Mouse (Mus musculus) erythroblast, adult 5-6 weeks (primary cell): ENCODE results near the gene Serping1. TPM values are rescaled to one million over a fixed set of nuclear protein-coding genes. Genes with fewer than 3 reads are reported as not detected.
A peak's percentile ranks its signal among the peaks of the same experiment; 100 is the strongest.
"Not testable (repeated sequence)": the region's sequence is repeated elsewhere in the genome, so short reads cannot be mapped to it uniquely, and the experiment has no call there.

ENCODE experiments used
- ATAC-seq: replicated peaks from 2 replicates; pipeline ENCODE4 v1.8.0; 2016; ENCODE audit warnings: moderate number of reproducible peaks, mild to moderate bottlenecking, moderate TSS enrichment, inconsistent platforms; ENCODE audit not compliant: poor library complexity, low FRiP score, severe bottlenecking
- total RNA-seq, 2 experiments: library from RNA; stranded (forward) in 1 of 2; stranded (reverse) in 1 of 2; fragments of 150-400 nt in 1 of 2; fragments of 200-764, 138-1000 nt in 1 of 2; gene quantifications; 2 replicates each; pipeline versions ENCODE4 v1.2.3 to v1.2.4; 2015 to 2017; ENCODE audit warnings: low replicate concordance in 2 of 2

The Serping1 gene
- total RNA-seq (2015; ENCODE audit: low replicate concordance) (4.2 and 7.3 TPM in 2 replicates), total RNA-seq (2017; ENCODE audit: low replicate concordance) (2.1 and 3.1 TPM in 2 replicates)

DNA sequence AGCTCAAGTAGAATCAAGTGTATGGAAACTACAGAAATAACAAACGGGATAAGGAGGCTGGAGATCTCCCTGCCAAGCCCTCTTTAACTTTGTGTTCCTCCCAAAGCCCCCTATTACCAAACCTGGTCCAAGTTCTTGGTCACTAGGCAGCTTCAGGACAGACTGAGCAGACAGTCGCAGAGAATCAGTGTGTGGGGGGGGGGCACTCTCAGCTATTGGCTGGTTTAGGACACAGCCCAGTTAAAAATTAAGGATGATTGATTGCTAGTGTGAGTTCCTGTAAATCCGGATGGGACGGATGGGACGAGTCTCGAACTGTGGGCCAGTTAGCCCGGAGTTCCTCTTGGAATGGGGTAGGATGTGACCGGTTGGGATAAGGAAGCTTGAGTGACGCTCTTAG lies at the start of gene Serping1:
Serping1 (minus strand) TSS at position 204 of the 400 bp plus-strand sequence.
- ATAC-seq: no peak

DNA sequence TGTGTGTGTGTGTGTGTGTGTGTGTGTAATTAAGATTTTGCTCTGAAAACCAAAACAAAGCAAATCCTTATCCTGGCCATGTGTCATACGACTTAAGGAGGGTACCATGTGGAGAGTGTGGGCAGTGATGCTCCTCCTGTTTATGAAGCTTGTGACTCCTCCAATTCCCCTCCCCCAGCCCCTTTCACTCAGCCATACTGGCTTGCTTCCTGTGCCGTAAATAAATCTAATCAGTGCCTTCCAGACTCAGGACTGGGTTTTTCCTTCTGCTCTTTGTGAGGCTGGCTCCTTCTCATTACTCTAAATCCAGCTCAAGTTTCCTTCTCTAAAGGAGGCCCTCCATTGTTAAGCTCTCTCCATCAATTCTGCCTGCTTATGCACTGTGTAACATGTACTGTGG lies 48.0 kb upstream of the Serping1 start:
- no peak for ATAC-seq

DNA sequence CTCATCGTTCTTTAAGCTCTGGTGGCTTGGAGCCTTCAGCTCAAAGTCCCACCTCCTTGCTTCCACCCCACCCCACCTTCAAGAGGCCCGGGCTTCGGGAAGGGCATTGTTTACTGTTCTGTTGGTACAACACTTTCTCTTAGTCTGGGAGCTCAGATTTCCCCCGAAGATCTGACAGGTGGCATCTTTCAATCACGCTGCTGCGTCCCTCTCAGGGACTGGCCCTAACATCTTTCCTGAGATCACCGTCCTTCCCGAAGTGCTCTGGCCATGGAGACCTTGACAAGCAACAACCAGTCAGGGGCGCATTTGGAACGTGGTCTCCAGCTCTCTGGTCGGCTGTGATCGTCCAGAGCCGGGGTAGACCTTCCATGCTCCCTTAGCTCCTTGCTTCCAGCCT lies 47.3 kb upstream of the Serping1 start, which contains the start of gene Smtnl1:
Smtnl1 (minus strand) TSS at position 101 of the 400 bp plus-strand sequence.
- ATAC-seq: no peak

DNA sequence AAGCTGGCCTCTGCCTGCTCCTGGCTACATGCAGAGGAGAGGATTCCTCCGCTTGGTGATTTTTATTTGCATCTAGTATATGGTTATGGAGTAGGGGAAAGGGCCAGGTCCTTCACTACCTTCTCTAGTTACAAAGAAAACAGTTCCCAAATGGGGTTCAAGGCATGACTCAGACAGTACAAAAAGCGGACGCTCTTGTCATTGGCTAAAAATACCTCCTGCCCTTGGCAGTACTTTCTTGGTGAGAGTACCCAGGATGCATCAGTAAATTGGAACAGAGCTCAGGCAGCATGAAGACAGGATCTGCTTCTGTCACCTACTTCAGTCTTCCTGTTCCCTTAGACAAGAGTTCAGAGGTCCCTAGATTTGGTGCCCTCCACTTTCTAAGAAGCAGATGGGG lies 44.6 kb upstream of the Serping1 start:
- ATAC-seq: no peak

DNA sequence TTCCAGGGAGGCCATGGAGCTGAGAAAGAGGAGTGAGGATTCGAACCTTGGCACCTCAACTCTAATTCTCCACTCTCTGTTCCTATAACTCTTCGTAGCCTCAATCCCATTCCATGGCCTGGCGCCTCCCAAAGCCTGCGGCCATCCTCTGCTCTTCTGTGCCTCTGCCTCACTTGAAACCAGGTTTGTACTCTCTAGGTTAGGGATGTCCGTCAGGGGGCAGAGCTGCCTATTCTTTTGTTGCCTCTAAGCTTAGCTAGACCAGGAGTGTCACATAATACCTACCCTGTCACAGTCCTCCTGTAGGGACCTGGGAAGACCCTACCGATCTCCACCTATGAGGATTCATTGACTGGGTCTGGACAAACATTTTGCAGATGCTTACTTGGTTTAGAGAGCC lies 37.4 kb upstream of the Serping1 start:
- ATAC-seq: 0 out of 2 replicates have a peak, but pooled peaks have one; percentile 4

DNA sequence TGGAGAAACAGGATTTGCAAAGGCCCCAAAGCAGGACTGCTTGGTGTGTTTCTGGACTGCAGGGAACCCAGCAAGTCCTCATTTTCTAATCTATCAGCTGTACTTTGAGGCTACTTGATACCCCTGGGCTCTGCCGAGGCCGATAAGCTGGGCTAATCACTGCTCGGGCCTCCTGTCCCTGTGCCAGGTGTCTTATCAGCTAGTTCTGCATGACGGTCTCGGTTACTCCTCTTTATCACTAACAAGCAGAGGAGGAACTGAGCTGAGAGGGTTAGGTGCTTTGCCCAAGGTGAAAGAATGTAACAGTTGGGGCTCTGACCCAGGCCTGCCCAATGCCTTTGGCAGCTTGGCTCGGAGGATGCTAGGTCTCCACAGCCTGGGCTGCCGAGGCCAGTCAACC lies 36.6 kb upstream of the Serping1 start:
- peak; percentile 85 for ATAC-seq

DNA sequence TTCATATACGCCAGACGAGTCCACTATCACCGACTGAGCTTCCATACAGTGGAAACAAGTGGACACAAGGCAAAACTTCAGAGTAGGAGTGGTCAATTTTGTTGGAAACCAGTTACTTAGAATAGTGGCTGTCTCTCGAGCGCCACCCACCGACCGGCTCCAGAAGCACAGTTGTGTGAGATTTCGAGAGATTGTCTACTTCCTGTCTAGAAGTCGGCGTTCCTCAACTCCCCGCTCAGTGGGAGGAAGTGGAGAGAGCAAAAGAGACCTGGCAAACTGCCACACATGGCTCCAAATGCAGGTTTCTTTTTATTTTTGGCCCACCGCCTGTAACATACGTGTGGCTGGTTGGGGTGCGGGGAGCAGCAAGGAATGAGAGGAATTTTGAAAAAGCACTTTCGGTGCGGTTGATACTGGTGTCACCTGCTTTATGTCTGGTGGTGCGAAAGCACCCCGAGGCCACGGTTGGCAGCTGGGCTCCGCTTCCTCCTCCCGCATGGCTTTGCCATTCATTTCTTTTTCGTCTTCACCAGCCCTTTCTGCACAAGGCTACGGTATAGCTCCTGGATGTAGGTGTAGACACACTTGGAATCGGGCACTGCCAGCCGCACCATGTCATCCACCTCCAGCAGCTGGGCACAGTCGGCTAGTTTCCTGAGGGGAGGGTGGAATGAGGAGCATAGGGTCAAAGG lies 35.8 kb upstream of the Serping1 start:
- peak; percentile 57 for ATAC-seq

DNA sequence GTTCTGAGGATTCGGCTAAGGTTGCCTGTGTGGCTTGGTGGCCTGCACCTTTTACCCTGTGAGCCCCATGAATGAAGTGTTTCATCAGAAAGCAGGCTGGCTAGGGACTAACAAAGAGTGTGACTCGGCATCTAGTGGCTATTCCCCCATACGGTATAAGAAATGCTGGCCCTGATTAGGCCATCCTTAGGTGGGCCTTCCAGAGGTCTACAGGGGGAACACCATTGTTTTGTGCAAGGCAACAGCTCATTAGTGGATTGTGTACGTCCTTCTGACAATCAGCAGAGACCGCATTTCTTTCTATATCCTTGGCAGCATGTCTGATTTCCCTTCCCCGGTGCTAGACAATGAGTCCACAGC lies 35.3 kb upstream of the Serping1 start:
- ATAC-seq: no peak

DNA sequence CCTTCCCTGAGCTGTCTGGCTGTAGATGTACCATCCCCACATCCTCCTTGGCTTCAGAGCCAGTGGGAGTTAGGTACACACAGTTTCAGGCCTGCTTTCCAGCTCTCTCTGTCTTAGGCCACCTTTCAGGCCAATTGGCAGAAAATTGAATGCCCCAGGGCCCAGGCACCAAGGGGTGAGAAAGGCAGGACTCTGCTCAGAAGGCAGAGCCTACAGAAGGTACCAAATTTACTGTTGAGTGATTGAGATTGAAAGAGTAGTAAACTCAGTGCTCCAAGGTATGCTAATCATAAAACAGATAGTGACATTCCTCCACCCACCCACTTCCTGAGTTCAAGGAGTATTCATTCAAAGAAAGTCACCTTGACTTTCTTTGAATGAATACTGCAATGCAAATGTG lies 34.1 kb upstream of the Serping1 start:
- no peak for ATAC-seq

DNA sequence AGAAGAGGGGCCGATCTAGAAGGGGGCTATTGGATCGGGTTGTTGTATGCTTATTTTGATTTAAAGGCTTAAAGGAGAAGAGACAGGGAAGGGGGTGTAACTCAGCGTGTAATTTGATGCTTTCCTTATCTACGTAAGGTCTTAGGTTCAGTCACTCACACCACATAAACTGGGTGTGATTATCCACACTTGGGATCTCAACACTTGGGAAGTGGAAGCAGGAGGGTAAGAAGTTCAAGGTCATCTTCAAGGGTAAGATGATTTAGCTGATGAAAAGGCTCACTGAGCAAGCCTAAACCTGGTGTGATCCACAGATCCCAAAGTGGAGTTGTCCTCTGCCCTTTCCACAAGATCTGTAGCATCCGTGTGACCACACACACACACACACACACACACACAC lies 31.3 kb upstream of the Serping1 start:
- ATAC-seq: no peak

DNA sequence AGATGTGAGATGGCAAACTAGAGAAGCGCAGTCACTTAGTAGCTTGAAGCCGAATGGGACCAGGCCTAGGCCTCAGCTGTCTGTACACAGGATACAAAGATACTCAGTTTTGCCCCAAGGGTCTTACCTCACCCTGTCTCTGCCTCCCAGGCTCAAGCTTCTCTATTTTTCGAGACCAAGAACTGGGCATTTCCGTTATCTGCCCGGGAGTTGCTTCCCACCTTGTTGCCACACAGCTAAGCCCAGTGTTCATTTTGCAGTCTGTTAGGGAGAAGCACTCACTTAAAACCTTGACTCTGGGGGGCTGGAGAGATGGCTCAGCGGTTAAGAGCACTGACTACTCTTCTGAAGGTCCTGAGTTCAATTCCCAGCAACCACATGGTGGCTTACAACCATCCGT lies 28.7 kb upstream of the Serping1 start:
- no peak for ATAC-seq

DNA sequence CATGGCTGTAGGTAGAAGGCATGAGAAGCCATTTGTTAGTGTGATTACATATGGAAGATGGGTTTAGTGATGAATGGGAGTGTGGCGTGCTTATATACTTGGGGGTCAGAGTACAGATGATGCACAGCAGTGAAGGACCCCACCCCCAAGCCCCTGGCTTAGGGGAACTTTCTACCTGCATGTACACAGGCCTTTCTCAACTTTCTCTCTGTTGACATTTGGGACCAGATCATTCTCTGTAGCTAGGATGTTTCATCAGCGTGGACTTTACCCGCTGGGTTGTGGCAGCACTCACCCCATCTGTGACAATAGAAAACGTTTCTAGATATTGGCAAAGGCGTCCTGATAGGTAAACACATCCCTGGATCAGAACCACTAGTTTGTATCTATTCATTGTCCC lies 26.0 kb upstream of the Serping1 start:
- ATAC-seq: not testable (repeated sequence)

DNA sequence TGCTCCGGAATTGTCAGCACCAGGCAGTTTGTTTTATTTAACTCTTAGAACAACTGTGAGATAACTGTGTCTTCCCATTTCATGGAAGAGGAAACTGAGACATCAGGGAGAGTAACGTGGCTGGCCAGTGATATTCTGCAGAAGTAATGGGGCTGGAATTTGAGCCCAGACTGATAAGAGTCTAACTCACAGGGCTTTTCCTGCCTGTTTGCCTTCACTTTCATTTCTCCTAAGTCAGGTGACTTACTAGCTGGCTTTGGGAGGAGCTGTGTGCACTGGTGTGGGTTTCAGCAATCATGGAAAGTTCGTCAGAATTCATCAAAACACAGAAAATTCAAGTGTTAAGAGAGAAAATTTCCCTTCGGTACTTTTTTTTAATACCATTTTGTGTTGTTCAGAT lies 25.1 kb upstream of the Serping1 start:
- ATAC-seq: peak; percentile 57

DNA sequence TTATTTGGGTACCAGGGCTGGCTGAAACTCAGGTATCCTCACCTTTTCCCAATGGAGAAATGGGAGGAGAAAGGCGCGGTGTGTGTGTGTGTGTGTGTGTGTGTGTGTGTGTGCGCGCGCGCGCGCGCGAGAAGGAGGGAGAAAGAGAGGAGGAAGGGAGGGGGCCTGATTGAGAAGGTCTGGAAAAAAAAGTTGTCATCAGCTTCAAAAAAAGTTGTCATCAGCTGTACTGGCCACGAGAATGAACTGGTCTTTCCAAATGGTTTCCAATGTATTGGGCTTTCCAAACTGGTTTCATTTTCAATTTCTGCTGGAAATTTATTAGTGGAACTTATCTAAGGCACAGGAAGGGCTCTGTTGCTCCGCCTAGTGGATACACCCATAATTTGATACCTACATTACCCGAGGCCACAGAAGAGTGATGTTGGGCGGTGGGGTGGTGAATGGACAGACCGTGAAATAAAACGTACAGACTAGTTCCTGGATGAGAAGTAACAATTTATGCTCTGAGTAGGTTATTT lies 23.9 kb upstream of the Serping1 start:
- ATAC-seq: peak; percentile 74

DNA sequence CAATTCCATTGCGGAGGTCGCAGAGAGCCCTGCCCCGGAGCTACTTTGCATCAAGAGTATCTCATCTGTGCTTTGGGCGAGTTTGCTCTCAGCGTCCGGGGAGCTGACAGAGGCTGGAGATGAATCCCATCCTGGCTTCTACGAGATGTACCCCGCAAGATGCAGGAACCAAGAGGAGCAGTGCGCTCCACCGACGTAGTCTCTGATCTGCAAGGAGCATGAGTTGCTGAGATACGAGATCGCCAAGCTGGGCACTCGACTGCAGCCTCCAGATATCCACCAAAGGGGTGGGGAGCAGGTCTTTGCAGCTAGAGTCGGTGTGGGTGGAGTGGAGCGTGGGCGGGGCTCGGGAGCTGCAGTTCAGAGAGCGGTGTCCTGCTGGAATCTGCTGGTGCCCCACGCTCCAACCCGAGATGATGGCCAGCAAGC lies 23.3 kb upstream of the Serping1 start, which contains the start of gene Ube2l6:
Ube2l6 (plus strand) TSS at position 336 of the 429 bp plus-strand sequence.
- peak; percentile 88 for ATAC-seq

DNA sequence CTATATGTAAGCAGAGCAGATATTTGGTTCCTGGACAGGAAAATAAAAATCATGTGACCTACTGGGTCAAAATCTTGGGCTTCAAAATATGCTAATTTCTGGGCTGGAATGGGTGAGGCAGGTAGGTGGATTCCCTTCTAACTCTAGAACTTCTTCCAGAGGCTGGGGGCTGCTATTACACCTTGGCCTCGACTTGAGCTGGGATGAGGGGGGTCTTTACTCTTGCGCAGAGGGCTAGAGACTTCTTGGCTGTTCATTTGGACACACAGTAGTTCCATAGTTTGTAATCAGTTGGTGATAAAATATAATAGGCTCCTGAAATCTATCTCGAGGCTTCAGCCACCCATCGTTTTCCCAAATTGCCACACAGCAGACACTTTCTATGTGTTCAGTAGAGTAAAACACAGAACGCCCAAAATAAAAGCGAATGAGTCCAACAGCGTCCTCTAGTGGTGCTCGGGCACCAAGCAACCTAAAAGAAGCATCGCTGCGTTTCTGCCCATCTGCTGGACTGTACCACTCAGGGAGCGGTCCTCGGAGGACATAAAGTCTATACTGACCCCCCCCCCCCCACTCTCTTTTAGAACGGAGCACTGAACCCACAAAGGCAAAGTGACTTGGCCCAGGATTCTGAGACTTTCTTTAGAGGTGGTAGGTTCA lies 22.7 kb upstream of the Serping1 start:
- peak; percentile 66 for ATAC-seq

DNA sequence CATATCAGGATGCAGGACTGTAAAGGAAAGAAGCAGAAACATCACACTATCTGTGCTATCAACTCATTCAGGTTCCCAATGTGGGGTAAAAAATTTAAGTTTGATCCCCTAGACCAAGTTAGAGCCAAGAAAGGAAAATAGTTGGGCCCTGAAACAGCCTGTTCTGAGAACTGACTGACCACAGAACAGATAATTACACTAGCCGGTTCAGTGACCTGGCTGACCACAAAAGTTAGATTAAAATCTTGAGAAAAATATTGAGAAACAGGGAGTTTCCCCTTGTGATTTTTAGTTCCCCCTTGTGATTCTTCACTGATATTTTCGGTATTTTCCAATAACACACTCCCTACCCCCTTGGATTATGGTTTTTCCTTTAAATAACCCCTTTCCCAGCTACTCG lies 18.6 kb upstream of the Serping1 start:
- no peak for ATAC-seq

DNA sequence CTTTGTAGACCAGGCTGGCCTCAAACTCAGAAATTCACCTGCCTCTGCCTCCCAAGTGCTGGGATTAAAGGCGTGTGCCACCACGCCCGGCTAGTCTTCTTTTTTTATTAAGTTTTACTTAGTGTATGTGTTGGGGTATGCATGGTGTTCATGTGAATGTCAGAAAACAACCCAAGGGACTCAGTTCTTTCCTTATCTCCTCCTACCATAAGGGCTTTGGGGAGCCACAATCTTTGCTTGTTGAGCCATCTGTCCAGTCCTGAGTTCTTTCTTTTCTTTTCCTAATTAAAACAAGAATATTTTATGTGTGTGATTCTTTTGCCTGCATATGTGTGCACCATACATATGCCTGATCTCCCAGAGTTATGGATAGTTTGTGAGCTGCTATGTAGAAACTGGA lies 17.9 kb upstream of the Serping1 start:
- peak; percentile 80 for ATAC-seq

DNA sequence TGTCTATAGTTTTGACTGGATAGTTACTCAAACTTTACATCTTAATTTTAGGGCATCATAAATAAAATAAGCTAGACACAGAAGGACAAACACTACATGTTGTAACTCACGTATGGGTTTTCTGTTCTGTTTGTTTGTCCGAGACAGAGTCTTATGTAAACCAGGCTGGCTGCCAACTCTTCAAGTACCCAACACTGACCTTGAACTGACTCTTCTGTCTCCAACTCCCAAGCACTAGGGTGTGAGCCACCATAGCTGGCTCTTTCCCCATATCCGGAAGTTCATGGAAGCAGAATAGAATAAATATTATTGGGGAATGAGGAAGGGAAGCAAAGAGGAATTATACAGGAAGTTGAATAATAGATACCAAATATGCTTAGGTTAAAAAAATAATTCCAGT lies 17.3 kb upstream of the Serping1 start:
- no peak; the same call in 1 of the 2 replicates for ATAC-seq

DNA sequence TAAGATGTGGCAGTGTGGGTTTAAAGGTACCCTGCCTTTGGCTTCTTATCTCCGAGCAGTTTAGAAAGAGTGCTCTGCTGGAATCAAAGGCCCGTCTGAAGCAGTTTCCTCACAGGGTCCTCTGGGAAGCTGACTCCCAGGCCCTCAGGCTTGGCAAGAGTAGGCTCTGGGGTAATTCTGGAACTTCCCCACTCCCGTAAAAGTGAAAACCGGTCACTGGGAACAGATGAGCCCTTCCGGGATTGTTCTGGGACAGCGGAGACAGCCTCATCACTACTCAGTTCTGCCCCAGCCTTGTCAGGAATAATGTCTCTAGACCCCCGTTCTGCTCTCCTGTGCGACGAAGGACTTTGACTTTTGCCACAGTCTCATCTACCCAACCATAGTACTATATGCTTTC lies 15.2 kb upstream of the Serping1 start:
- ATAC-seq: no peak

DNA sequence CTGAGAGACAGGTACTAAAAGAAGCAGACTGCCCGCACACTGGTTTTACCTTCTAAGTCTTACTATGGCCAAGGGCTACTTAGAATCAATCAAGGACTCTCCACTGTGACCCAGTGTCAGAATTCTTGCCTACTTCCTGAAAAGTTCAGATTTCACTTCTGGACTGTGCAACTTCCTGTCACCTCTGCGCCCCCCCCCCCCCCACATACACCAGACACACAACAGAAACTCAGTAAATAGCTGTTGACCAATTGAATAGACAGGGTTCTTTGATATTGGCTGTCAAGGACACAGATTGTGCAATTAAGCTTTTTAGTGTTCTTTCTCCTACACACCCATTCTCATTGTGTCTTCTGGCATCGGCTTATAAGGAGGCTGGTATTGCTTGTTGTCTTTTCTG lies 13.1 kb upstream of the Serping1 start:
- no peak for ATAC-seq
